ENCODE assay signal across 21 mouse cellular contexts in genomic region chr13:111890792-111891191, GRCm38 (mm10).
DNase-seq lines count a peak whose midpoint lies in the region; ATAC-seq and TF ChIP-seq lines count a peak whose summit lies in the region.
"Had no signal": no experiment of that assay in that cellular context is flagged by ENCODE, and none has a peak within 500 bp of the region (broad histone marks: within the 10 kb centered on the region; RNA-seq: fewer than 3 reads in every experiment).

No protein-coding gene starts in this region.

- DNase-seq in kidney, adult 8-10 months, result peak; percentile 25 to 37
- no peak for DNase-seq in kidney, postnatal 10 days
- DNase-seq in neural tube, embryonic 10.5 days (ENCODE audit: extremely low spot score, low spot score), result peak; percentile 6
- no peak for DNase-seq in midbrain, postnatal 0 days (ENCODE audit: low spot score)
- DNase-seq: adrenal gland, postnatal 10 days; adrenal gland, postnatal 36 days; cerebellum, adult 18-20 months; cerebellum, adult 9-10 months; cerebellum, postnatal 14 days; gastrocnemius, postnatal 10 days; heart, adult 11 months had no signal

- ATAC-seq in neural tube, embryonic 15.5 days (ENCODE audit: low FRiP score), result no peak
- peak; percentile 47 for ATAC-seq in intestine, embryonic 16.5 days
- ATAC-seq in midbrain, embryonic 13.5 days, result no peak
- ATAC-seq in midbrain, postnatal 0 days (ENCODE audit: low FRiP score), result no peak
- ATAC-seq: CD4-positive, CD25-positive, alpha-beta regulatory T cell, adult 4 months; forebrain, embryonic 13.5 days; forebrain, embryonic 16.5 days had no signal

- H3K4me3 ChIP-seq in neural tube, embryonic 15.5 days (replicated peaks), result no peak overlapping the region
- H3K4me3 ChIP-seq in intestine, embryonic 16.5 days (ENCODE audit: low read length), result no peak overlapping the region
- H3K4me3 ChIP-seq in midbrain, embryonic 13.5 days (replicated peaks), result no peak overlapping the region
- no peak overlapping the region for H3K4me3 ChIP-seq in midbrain, postnatal 0 days (ENCODE audit: low read depth, low read length)
- H3K4me3 ChIP-seq: forebrain, embryonic 10.5 days; forebrain, embryonic 13.5 days; hindbrain, embryonic 12.5 days; hindbrain, embryonic 15.5 days had no signal

- H3K4me2 ChIP-seq in neural tube, embryonic 15.5 days, result no peak overlapping the region
- no peak overlapping the region for H3K4me2 ChIP-seq in intestine, embryonic 16.5 days (ENCODE audit: low read depth, low read length)
- no peak overlapping the region for H3K4me2 ChIP-seq in midbrain, embryonic 13.5 days (replicated peaks)
- H3K4me2 ChIP-seq in midbrain, postnatal 0 days (ENCODE audit: low read depth, low read length, poor library complexity, severe bottlenecking), result no peak overlapping the region
- H3K4me2 ChIP-seq: forebrain, embryonic 13.5 days; heart, embryonic 11.5 days; hindbrain, embryonic 12.5 days; hindbrain, embryonic 15.5 days had no signal

- H3K9me3 ChIP-seq in neural tube, embryonic 15.5 days (replicated peaks), result no peaks in the 10 kb centered on the region
- H3K9me3 ChIP-seq in intestine, embryonic 16.5 days (ENCODE audit: control insufficient read depth, low read length), result no peaks in the 10 kb centered on the region
- H3K9me3 ChIP-seq in midbrain, embryonic 13.5 days, result no peaks in the 10 kb centered on the region
- H3K9me3 ChIP-seq in midbrain, postnatal 0 days (ENCODE audit: low read length), result no peaks in the 10 kb centered on the region
- H3K9me3 ChIP-seq: forebrain, embryonic 10.5 days; forebrain, embryonic 13.5 days; hindbrain, embryonic 12.5 days; hindbrain, embryonic 15.5 days had no signal

- peaks cover 5% of the 10 kb centered on the region for H3K4me1 ChIP-seq in neural tube, embryonic 15.5 days
- H3K4me1 ChIP-seq in intestine, embryonic 16.5 days (ENCODE audit: control insufficient read depth, insufficient read depth, low read length), result no peaks in the 10 kb centered on the region; the same call in 1 of the 2 replicates
- H3K4me1 ChIP-seq in midbrain, embryonic 13.5 days (replicated peaks), result no peaks in the 10 kb centered on the region
- no peaks in the 10 kb centered on the region for H3K4me1 ChIP-seq in midbrain, postnatal 0 days (ENCODE audit: insufficient read depth, low read length)
- H3K4me1 ChIP-seq: forebrain, embryonic 13.5 days had no signal

- no peak overlapping the region for H3K9ac ChIP-seq in neural tube, embryonic 15.5 days (replicated peaks)
- H3K9ac ChIP-seq in intestine, embryonic 16.5 days (ENCODE audit: low read depth, low read length), result no peak overlapping the region
- no peak overlapping the region for H3K9ac ChIP-seq in midbrain, embryonic 13.5 days (replicated peaks)
- H3K9ac ChIP-seq in midbrain, postnatal 0 days (replicated peaks; ENCODE audit: low read length, poor library complexity, severe bottlenecking), result no peak overlapping the region
- H3K9ac ChIP-seq: forebrain, embryonic 13.5 days; hindbrain, embryonic 12.5 days; hindbrain, embryonic 15.5 days had no signal

- H3K27ac ChIP-seq in neural tube, embryonic 15.5 days (replicated peaks), result no peak overlapping the region
- H3K27ac ChIP-seq in intestine, embryonic 16.5 days (ENCODE audit: low read length), result no peak overlapping the region
- H3K27ac ChIP-seq in midbrain, embryonic 13.5 days, result no peak overlapping the region
- H3K27ac ChIP-seq in midbrain, postnatal 0 days (ENCODE audit: low read depth, low read length), result no peak overlapping the region
- H3K27ac ChIP-seq: forebrain, embryonic 10.5 days; forebrain, embryonic 13.5 days; hindbrain, embryonic 12.5 days; hindbrain, embryonic 15.5 days had no signal

- H3K36me3 ChIP-seq in neural tube, embryonic 15.5 days, result no peaks in the 10 kb centered on the region
- no peaks in the 10 kb centered on the region for H3K36me3 ChIP-seq in intestine, embryonic 16.5 days (ENCODE audit: control insufficient read depth, insufficient read depth, low read length)
- H3K36me3 ChIP-seq in midbrain, embryonic 13.5 days, result no peaks in the 10 kb centered on the region
- H3K36me3 ChIP-seq in midbrain, postnatal 0 days (ENCODE audit: insufficient read depth, low read length), result no peaks in the 10 kb centered on the region
- H3K36me3 ChIP-seq: forebrain, embryonic 10.5 days; hindbrain, embryonic 12.5 days; hindbrain, embryonic 15.5 days had no signal

- TF ChIP-seq CTCF in midbrain, postnatal 0 days (IDR thresholded peaks at IDR 0.05), result no peak

- H3K27me3 ChIP-seq in neural tube, embryonic 15.5 days (replicated peaks), result no peaks in the 10 kb centered on the region
- no peaks in the 10 kb centered on the region for H3K27me3 ChIP-seq in intestine, embryonic 16.5 days (replicated peaks; ENCODE audit: control insufficient read depth, insufficient read depth, low read length)
- H3K27me3 ChIP-seq in midbrain, embryonic 13.5 days, result no peaks in the 10 kb centered on the region
- H3K27me3 ChIP-seq in midbrain, postnatal 0 days (ENCODE audit: insufficient read depth, low read length), result no peaks in the 10 kb centered on the region
- H3K27me3 ChIP-seq: forebrain, embryonic 13.5 days; hindbrain, embryonic 12.5 days; hindbrain, embryonic 15.5 days had no signal

- 76% methylated on average over 3 of the region's 3 CpGs for WGBS in neural tube, embryonic 15.5 days
- 63% methylated on average over 3 of the region's 3 CpGs for WGBS in intestine, embryonic 16.5 days
- 70% methylated on average over 3 of the region's 3 CpGs for WGBS in midbrain, embryonic 13.5 days
- WGBS in midbrain, postnatal 0 days, result 76% methylated on average over 3 of the region's 3 CpGs

Comparison
In these comparisons a context has a peak if more than half of its experiments do, and no peak if none do; other contexts are left out.
1. DNase-seq: peak in kidney, adult 8-10 months (2 of 2) and neural tube, embryonic 10.5 days (single experiment); none in kidney, postnatal 10 days (single experiment) and midbrain, postnatal 0 days (single experiment).